Mouse (Mus musculus): ENCODE results near the gene Eif3i.

DNA sequence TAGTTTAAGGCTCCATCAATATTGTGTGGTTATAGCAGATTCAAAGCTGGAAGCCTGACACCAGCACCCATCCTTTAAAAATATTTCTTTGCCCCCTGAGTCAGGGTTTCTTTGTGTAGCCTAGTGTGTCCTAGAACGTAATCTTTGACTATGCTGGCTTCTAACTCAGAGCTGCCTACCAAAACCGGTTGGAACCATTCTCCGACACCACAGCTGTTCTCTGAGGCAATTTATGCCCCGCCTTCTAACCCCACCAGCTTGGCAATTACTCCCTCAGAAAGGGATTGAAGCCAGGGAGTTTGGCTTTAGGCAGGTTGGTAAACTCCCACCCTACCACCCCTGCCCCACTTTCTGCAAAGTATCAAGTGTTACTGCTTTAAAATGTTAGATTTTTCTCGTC, 41.3 kb upstream of the Eif3i start:
- TF ChIP-seq POLR2A (IDR thresholded peaks at IDR 0.05; ENCODE audit: control insufficient read depth, low read depth, low read length) (no peak), CTCF (IDR thresholded peaks at IDR 0.05; ENCODE audit: control insufficient read depth, insufficient read depth, insufficient replicate concordance, low read depth, low read length) (no peak)

All from testis, adult 2 months (tissue).